Mouse (Mus musculus) CH12.LX (cell line): ENCODE data around the gene Myzap.

Experiments used
- ELF1 ChIP-seq: IDR thresholded peaks from 2 replicates; pipeline ENCODE4 v1.6.1; 2014; ENCODE audit warnings: low read depth, mild to moderate bottlenecking, inconsistent platforms, low read length, improper control_type of control experiment
- HCFC1 ChIP-seq: IDR thresholded peaks from 2 replicates; pipeline ENCODE4 v1.6.1; 2012; ENCODE audit warnings: low read depth, mild to moderate bottlenecking, inconsistent platforms, low read length, improper control_type of control experiment

- TF ChIP-seq HCFC1 (no peak), ELF1 (no peak)
These were observed 16.9 kb upstream of the Myzap start for GRCm38 (mm10) chr9:71609010-71609409.
